14 mouse cellular contexts compared by ENCODE assay signal in the genomic region with DNA sequence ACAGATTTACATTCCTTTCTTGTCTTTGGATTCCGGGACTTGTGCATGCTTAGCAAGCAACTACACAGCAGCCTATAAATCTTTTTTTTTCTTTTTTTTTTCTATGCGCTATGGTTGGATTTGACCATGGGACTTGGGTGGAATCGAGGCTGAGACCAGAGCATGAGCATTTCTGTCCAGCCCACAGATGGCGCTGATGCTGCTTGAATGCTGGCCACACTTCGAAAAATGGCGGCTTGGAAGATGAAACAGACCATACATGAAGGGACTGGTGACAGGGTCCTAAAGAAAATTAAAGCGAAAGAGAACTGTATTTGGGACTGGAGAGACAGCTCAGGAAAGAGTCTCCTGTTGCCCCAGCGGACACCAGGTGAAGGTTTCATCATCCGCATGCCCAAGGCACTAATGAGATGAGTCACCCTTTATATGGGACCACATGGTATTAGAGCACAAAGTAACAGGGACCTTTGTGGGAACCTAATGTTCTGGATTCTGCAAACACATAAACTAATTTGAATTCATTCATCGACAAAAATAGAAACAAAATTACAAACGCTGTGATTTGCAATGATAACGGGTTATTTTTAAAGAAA. TPM values are rescaled to one million over a fixed set of nuclear protein-coding genes. Genes with fewer than 3 reads are reported as not detected.
A peak's percentile ranks its signal among the peaks of the same experiment; 100 is the strongest.
DNase-seq lines count a peak whose midpoint lies in the region; ATAC-seq and TF ChIP-seq lines count a peak whose summit lies in the region.
"Had no signal": no experiment of that assay in that cellular context is flagged by ENCODE, and none has a peak within 500 bp of the region (broad histone marks: within the 10 kb centered on the region; RNA-seq: fewer than 3 reads in every experiment).

No protein-coding gene starts in this region.

- no peak for DNase-seq in kidney, postnatal 0 days (ENCODE audit: low spot score)
- peak; percentile 19 for DNase-seq in thymus, postnatal 25 days
- DNase-seq in thymus, adult 18-20 months, result no peak
- DNase-seq in gastrocnemius, postnatal 25 days, result no peak
- no peak for DNase-seq in urinary bladder, adult 18-20 months (ENCODE audit: low spot score in 2 of 2)
- DNase-seq in layer of hippocampus, postnatal 14 days (ENCODE audit: low spot score in 2 of 2), result no peak
- DNase-seq: cerebellum, adult 9-10 months; heart, adult 18-20 months; kidney, postnatal 36 days; liver, embryonic 13.5 days had no signal

- no peaks in the 10 kb centered on the region for H3K36me3 ChIP-seq in kidney, postnatal 0 days (ENCODE audit: insufficient read depth, low read length)
- no peaks in the 10 kb centered on the region for H3K36me3 ChIP-seq in kidney, embryonic 14.5 days (ENCODE audit: control insufficient read depth, insufficient read depth, low read length)
- H3K36me3 ChIP-seq: liver, embryonic 13.5 days had no signal

- H3K4me3 ChIP-seq in kidney, postnatal 0 days (replicated peaks; ENCODE audit: low read depth, low read length), result no peak overlapping the region
- H3K4me3 ChIP-seq in kidney, embryonic 14.5 days (ENCODE audit: low read length), result no peak overlapping the region
- no peak overlapping the region for H3K4me3 ChIP-seq in bone marrow, adult 2 months (replicated peaks; ENCODE audit: control insufficient read depth, low read depth, low read length)
- H3K4me3 ChIP-seq: embryonic facial prominence, embryonic 10.5 days; liver, embryonic 13.5 days had no signal

- ATAC-seq in kidney, postnatal 0 days (replicated peaks; ENCODE audit: low FRiP score, low read depth), result no peak
- ATAC-seq in kidney, embryonic 14.5 days (ENCODE audit: low FRiP score, low TSS enrichment), result no peak
- ATAC-seq: midbrain, embryonic 16.5 days had no signal

- peak; percentile 5; the same call in 1 of the 2 replicates for TF ChIP-seq CTCF in kidney, postnatal 0 days (IDR thresholded peaks at IDR 0.05; ENCODE audit: low read depth)
- TF ChIP-seq CTCF in bone marrow, adult 2 months (IDR thresholded peaks at IDR 0.05; ENCODE audit: control insufficient read depth, insufficient read depth, low read length), result peak; percentile 53

- H3K27me3 ChIP-seq in kidney, postnatal 0 days (ENCODE audit: insufficient read depth, low read length), result no peaks in the 10 kb centered on the region
- no peaks in the 10 kb centered on the region for H3K27me3 ChIP-seq in kidney, embryonic 14.5 days (ENCODE audit: control insufficient read depth, insufficient read depth, low read length)
- H3K27me3 ChIP-seq: liver, embryonic 13.5 days had no signal

- WGBS in kidney, postnatal 0 days, result 92% methylated on average over 12 of the region's 12 CpGs
- 94% methylated on average over 12 of the region's 12 CpGs for WGBS in kidney, embryonic 14.5 days
- WGBS in bone marrow, adult 2 months, result 77% methylated on average over 12 of the region's 12 CpGs

- no peak overlapping the region for H3K4me2 ChIP-seq in kidney, postnatal 0 days (ENCODE audit: low read length)
- H3K4me2 ChIP-seq in kidney, embryonic 14.5 days (replicated peaks; ENCODE audit: low read depth, low read length), result no peak overlapping the region
- H3K4me2 ChIP-seq: liver, embryonic 13.5 days had no signal

- no peak overlapping the region for H3K9ac ChIP-seq in kidney, postnatal 0 days (ENCODE audit: low read depth, low read length)
- no peak overlapping the region for H3K9ac ChIP-seq in kidney, embryonic 14.5 days (ENCODE audit: low read depth, low read length)
- H3K9ac ChIP-seq: liver, embryonic 13.5 days had no signal

- no peaks in the 10 kb centered on the region for H3K4me1 ChIP-seq in kidney, postnatal 0 days (replicated peaks; ENCODE audit: insufficient read depth, low read length)
- no peaks in the 10 kb centered on the region for H3K4me1 ChIP-seq in kidney, embryonic 14.5 days (ENCODE audit: control insufficient read depth, insufficient read depth, low read length)
- no peaks in the 10 kb centered on the region for H3K4me1 ChIP-seq in bone marrow, adult 2 months (ENCODE audit: control insufficient read depth, insufficient read depth, low read length)
- H3K4me1 ChIP-seq: embryonic facial prominence, embryonic 10.5 days had no signal

- H3K9me3 ChIP-seq in kidney, postnatal 0 days (replicated peaks; ENCODE audit: low read length), result no peaks in the 10 kb centered on the region
- H3K9me3 ChIP-seq in kidney, embryonic 14.5 days (ENCODE audit: control insufficient read depth, low read length), result no peaks in the 10 kb centered on the region
- H3K9me3 ChIP-seq: embryonic facial prominence, embryonic 10.5 days; liver, embryonic 13.5 days had no signal

- H3K27ac ChIP-seq in kidney, postnatal 0 days, result no peak overlapping the region
- H3K27ac ChIP-seq in kidney, embryonic 14.5 days (ENCODE audit: low read depth, low read length), result no peak overlapping the region
- H3K27ac ChIP-seq in bone marrow, adult 2 months (ENCODE audit: control insufficient read depth, insufficient read depth, low read depth, low read length, poor library complexity), result no peak overlapping the region
- H3K27ac ChIP-seq: embryonic facial prominence, embryonic 10.5 days; liver, embryonic 13.5 days had no signal

- TF ChIP-seq POLR2A in bone marrow, adult 2 months (IDR thresholded peaks at IDR 0.05; ENCODE audit: borderline replicate concordance, control insufficient read depth, low read depth, low read length), result no peak

RNA-seq across cellular contexts. Expression of a gene that starts 9.8 kb away (rescaled TPM):
- 1.5 and 1.9 TPM in 2 replicates for polyA plus RNA-seq in kidney, postnatal 0 days (2015; fragmentation: Nextera tagmentation; extraction: Ambion mirVana)
- polyA plus RNA-seq in kidney, embryonic 14.5 days (2014; fragmentation: Nextera tagmentation; extraction: Ambion mirVana), result 7.2 and 9.4 TPM in 2 replicates
- polyA plus RNA-seq in bone marrow, adult 2 months (2011; ENCODE audit: insufficient read depth, insufficient read length, low replicate concordance, missing spikeins), result 1.5 TPM in 1 of 2 replicates, not detected in the other
- total RNA-seq in gastrocnemius, postnatal 25 days (2021), result under 1 TPM in 1 of 2 experiments, not detected in 1; 0.23 TPM
- 10 to 100 TPM; 74.4 TPM for total RNA-seq in layer of hippocampus, postnatal 14 days (2021)
